Mouse (Mus musculus) adipocyte (in vitro differentiated cells): ENCODE results near the gene Chst8.

Source experiments
- DNase-seq: peaks from one replicate; pipeline ENCODE4 v3.0.0-alpha.2; 2016; ENCODE audit warnings: low spot score

Gene Chst8

GRCm38 (mm10) chr7:34663145-34663544 is 149.4 kb downstream of the Chst8 start:
- no peak for DNase-seq

- DNase-seq: no peak
These were observed 150.3 kb downstream of the Chst8 start for GRCm38 (mm10) chr7:34662227-34662626.

- peak; percentile 69 for DNase-seq
These were observed 153.0 kb downstream of the Chst8 start for GRCm38 (mm10) chr7:34659386-34660085.

- DNase-seq: no peak
These were observed 155.9 kb downstream of the Chst8 start, which contains the start of gene Kctd15 for GRCm38 (mm10) chr7:34656632-34657031. TSS of gene Kctd15 (minus strand) at chr7:34656732.

GRCm38 (mm10) chr7:34655086-34655839 is 157.2 kb downstream of the Chst8 start:
- peak; percentile 82 for DNase-seq

- DNase-seq: peak; percentile 52
These were observed 157.9 kb downstream of the Chst8 start for GRCm38 (mm10) chr7:34654441-34655085.

- DNase-seq: peak; percentile 15
These were observed 158.6 kb downstream of the Chst8 start for GRCm38 (mm10) chr7:34653731-34654440.

- no peak for DNase-seq
These were observed 159.6 kb downstream of the Chst8 start for GRCm38 (mm10) chr7:34652751-34653502.

- DNase-seq: no peak
These were observed 161.1 kb downstream of the Chst8 start for GRCm38 (mm10) chr7:34651381-34651780.

GRCm38 (mm10) chr7:34647052-34647451 is 165.5 kb downstream of the Chst8 start:
- peak; percentile 52 for DNase-seq

- no peak for DNase-seq
These were observed 166.2 kb downstream of the Chst8 start for GRCm38 (mm10) chr7:34646144-34646795.

- no peak for DNase-seq
These were observed 166.9 kb downstream of the Chst8 start for GRCm38 (mm10) chr7:34645623-34646022.

GRCm38 (mm10) chr7:34644591-34644990 is 167.9 kb downstream of the Chst8 start:
- no peak for DNase-seq

GRCm38 (mm10) chr7:34643329-34643728 is 169.2 kb downstream of the Chst8 start:
- DNase-seq: no peak

GRCm38 (mm10) chr7:34641968-34642367 is 170.5 kb downstream of the Chst8 start:
- DNase-seq: no peak

GRCm38 (mm10) chr7:34639798-34640197 is 172.7 kb downstream of the Chst8 start:
- no peak for DNase-seq

GRCm38 (mm10) chr7:34636661-34637060 is 175.8 kb downstream of the Chst8 start:
- DNase-seq: no peak

GRCm38 (mm10) chr7:34632966-34633742 is 179.4 kb downstream of the Chst8 start:
- DNase-seq: no peak

GRCm38 (mm10) chr7:34630211-34631085 is 182.1 kb downstream of the Chst8 start:
- DNase-seq: peak; percentile 77
